Mouse (Mus musculus) kidney, postnatal 0 days (tissue): ENCODE results near the gene Camk1d. TPM values are rescaled to one million over a fixed set of nuclear protein-coding genes. Genes with fewer than 3 reads are reported as not detected.

Source experiments
- ATAC-seq: fragments of 200-750 bp; cut with Nextera tagmentation; replicated peaks from 2 replicates; pipeline ENCODE4 v1.8.0; 2017; ENCODE audit warnings: low read depth, moderate number of reproducible peaks, moderate TSS enrichment, moderate library complexity; ENCODE audit not compliant: low FRiP score
- DNase-seq: peaks from one replicate; pipeline ENCODE4 v3.0.0-alpha.2; 2016; ENCODE audit warnings: low spot score
- H3K27ac ChIP-seq: fragments of 300-500 bp; sonication (generic); 2 replicates; pipeline ENCODE4 v1.5.1; 2014; ENCODE audit warnings: mild to moderate bottlenecking
- H3K27me3 ChIP-seq: fragments of 300-500 bp; sonication (generic); 2 replicates; pipeline ENCODE4 v1.6.1; 2014; ENCODE audit warnings: low read length, mixed read lengths; ENCODE audit not compliant: insufficient read depth
- H3K36me3 ChIP-seq: fragments of 300-500 bp; sonication (generic); 2 replicates; pipeline ENCODE4 v1.6.1; 2014; ENCODE audit warnings: low read length, mixed read lengths; ENCODE audit not compliant: insufficient read depth
- H3K4me1 ChIP-seq: fragments of 300-500 bp; sonication (generic); replicated peaks from 2 replicates; pipeline ENCODE4 v1.6.1; 2014; ENCODE audit warnings: antibody characterized with exemption, low read length, mixed read lengths; ENCODE audit not compliant: insufficient read depth
- H3K4me2 ChIP-seq: fragments of 300-500 bp; sonication (generic); 2 replicates; pipeline ENCODE4 v1.6.1; 2014; ENCODE audit warnings: mild to moderate bottlenecking, low read length, moderate library complexity, mixed read lengths
- H3K4me3 ChIP-seq: fragments of 300-500 bp; sonication (generic); replicated peaks from 2 replicates; pipeline ENCODE4 v1.5.1; 2014; ENCODE audit warnings: low read depth, low read length
- H3K9ac ChIP-seq: fragments of 300-500 bp; sonication (generic); 2 replicates; pipeline ENCODE4 v1.6.1; 2014; ENCODE audit warnings: low read depth, low read length
- H3K9me3 ChIP-seq: fragments of 300-500 bp; sonication (generic); replicated peaks from 2 replicates; pipeline ENCODE4 v1.6.1; 2016; ENCODE audit warnings: low read length, inconsistent platforms, mixed read lengths
- CTCF ChIP-seq: IDR thresholded peaks from 2 replicates; pipeline ENCODE4 v1.5.1; 2016; ENCODE audit warnings: antibody characterized with exemption, low read depth, mild to moderate bottlenecking, moderate library complexity
- WGBS: fragments of 180-500 bp; shearing (Covaris S2); extraction: QIAGEN DNeasy Blood & Tissue Kit; methylation state at CpG from one replicate; pipeline ENCODE4 v1.1.7; 2014; 5-methylcytosine and 5-hydroxymethylcytosine counted together
- polyA plus RNA-seq: library from polyadenylated mRNA; unstranded; fragments of >200 nt; fragmentation: Nextera tagmentation; extraction: Ambion mirVana; gene quantifications from 2 replicates; pipeline ENCODE4 v1.2.1, GENCODE M21; 2015

Camk1d gene
- polyA plus RNA-seq, 1 experiment from 2014 or later = 1.5 TPM

DNA sequence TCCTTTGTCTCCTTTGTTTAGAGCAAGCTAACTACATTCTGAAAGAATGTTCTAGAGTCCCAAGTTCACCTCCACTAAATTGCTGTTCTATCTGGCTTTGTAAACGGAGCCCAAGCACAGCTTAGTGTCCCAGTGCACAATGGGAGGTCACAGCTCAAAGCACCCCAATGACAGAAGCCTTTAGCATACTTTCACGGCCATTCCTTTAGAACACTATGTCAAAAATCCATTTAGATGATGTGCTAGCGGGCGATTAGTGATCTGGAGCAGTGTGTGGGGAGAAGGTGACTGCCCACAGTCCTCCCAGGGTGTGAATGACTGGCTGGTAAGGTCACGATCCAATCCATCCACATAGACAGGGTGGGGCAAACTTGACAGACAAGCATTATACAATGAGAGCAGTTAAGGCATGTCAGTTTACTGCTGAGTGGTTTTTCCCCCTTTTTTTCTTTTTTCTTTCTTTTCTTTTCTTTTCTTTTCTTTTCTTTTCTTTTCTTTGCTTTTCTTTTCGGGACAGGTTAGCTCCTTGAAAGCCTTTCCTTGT lies 341.4 kb downstream of the Camk1d start:
- WGBS = 62% methylated on average over 6 of the region's 6 CpGs
- DNase-seq (no peak), ATAC-seq (peak; percentile 36; the same call in 1 of the 2 replicates)
- no peak overlapping the region for H3K9ac ChIP-seq
- H3K9me3 ChIP-seq = no peaks in the 10 kb centered on the region
- H3K4me2 ChIP-seq = no peak overlapping the region
- H3K27ac ChIP-seq = no peak overlapping the region
- no peak for TF ChIP-seq CTCF
- no peaks in the 10 kb centered on the region for H3K36me3 ChIP-seq
- no peak overlapping the region for H3K4me3 ChIP-seq
- H3K4me1 ChIP-seq = no peaks in the 10 kb centered on the region
- H3K27me3 ChIP-seq = no peaks in the 10 kb centered on the region

- DNase-seq (no peak), ATAC-seq (no peak)
- H3K27ac ChIP-seq = no peak overlapping the region
- no peak for TF ChIP-seq CTCF
- 84% methylated on average over 3 of the region's 3 CpGs for WGBS
- H3K27me3 ChIP-seq = no peaks in the 10 kb centered on the region
- no peak overlapping the region for H3K9ac ChIP-seq
- H3K9me3 ChIP-seq = no peaks in the 10 kb centered on the region
- H3K4me2 ChIP-seq = no peak overlapping the region
- no peak overlapping the region for H3K4me3 ChIP-seq
- no peaks in the 10 kb centered on the region for H3K4me1 ChIP-seq
- H3K36me3 ChIP-seq = no peaks in the 10 kb centered on the region
These were observed 343.0 kb downstream of the Camk1d start for GRCm38 (mm10) chr2:5371316-5371715.

- no peak for DNase-seq
- Histone ChIP-seq H3K4me2 (no peak overlapping the region), H3K36me3 (no peaks in the 10 kb centered on the region), H3K4me1 (no peaks in the 10 kb centered on the region), H3K9ac (no peak overlapping the region), H3K27me3 (no peaks in the 10 kb centered on the region), H3K9me3 (no peaks in the 10 kb centered on the region), H3K4me3 (no peak overlapping the region), H3K27ac (no peak overlapping the region)
- no peak for ATAC-seq
- TF ChIP-seq CTCF = no peak
- 74% methylated on average over 3 of the region's 3 CpGs for WGBS
These were observed 343.7 kb downstream of the Camk1d start for GRCm38 (mm10) chr2:5370591-5370990.

DNA sequence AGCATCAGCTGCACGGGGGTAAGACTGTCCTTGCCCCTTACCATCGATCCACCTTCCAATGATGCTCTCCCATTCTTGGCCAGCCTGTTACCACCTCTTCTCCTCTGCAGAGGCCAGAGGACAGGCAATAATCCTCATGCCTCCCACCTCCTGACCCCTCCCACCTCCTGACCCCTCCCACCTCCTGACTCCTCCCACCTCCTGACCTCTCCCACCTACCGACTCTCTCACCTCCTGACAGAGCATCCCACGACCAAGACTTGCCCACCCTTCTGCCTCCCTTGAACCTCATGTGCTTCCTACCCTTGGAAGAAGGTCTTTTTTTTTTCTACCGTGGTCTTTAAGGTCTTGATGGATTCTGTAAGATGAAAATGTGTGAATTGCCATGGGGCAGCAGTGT lies 350.5 kb downstream of the Camk1d start:
- H3K9me3 ChIP-seq = no peaks in the 10 kb centered on the region
- H3K27me3 ChIP-seq = no peaks in the 10 kb centered on the region
- no peak overlapping the region for H3K9ac ChIP-seq
- ATAC-seq = no peak
- no peak overlapping the region for H3K4me3 ChIP-seq
- no peak for DNase-seq
- H3K36me3 ChIP-seq = no peaks in the 10 kb centered on the region
- no peaks in the 10 kb centered on the region for H3K4me1 ChIP-seq
- H3K4me2 ChIP-seq = no peak overlapping the region
- H3K27ac ChIP-seq = no peak overlapping the region
- TF ChIP-seq CTCF = no peak
- WGBS = 59% methylated on average over 5 of the region's 5 CpGs

DNA sequence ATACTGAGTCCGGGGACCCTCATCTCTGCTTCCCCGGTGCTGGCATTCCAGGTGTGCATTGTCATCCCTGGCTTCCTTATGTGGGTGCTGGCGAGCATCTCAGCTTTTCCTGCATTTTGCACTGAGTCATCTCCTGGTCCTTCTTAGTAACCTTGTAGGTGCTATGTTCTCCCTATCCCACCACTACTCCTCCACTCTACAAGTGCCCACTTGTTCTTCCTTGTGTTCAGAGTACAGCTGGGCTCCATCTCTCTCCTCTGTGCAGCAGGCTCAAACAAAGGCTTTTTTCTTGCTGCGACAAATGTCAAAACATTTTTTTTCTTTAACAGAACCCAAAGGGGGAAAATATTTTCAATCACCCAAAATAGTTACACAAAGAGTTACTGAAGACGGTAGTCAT lies 356.3 kb downstream of the Camk1d start:
- no peak overlapping the region for H3K27ac ChIP-seq
- no peak overlapping the region for H3K9ac ChIP-seq
- 78% methylated on average over 5 of the region's 5 CpGs for WGBS
- H3K4me3 ChIP-seq = no peak overlapping the region
- H3K4me1 ChIP-seq = no peaks in the 10 kb centered on the region
- TF ChIP-seq CTCF = no peak
- H3K4me2 ChIP-seq = no peak overlapping the region
- DNase-seq (no peak), ATAC-seq (no peak)
- no peaks in the 10 kb centered on the region for H3K9me3 ChIP-seq
- H3K27me3 ChIP-seq = no peaks in the 10 kb centered on the region
- H3K36me3 ChIP-seq = no peaks in the 10 kb centered on the region

GRCm38 (mm10) chr2:5357056-5357455 lies 357.3 kb downstream of the Camk1d start:
- Histone ChIP-seq H3K27me3 (no peaks in the 10 kb centered on the region), H3K4me3 (no peak overlapping the region), H3K4me1 (no peaks in the 10 kb centered on the region), H3K36me3 (no peaks in the 10 kb centered on the region), H3K4me2 (no peak overlapping the region), H3K9me3 (no peaks in the 10 kb centered on the region), H3K9ac (no peak overlapping the region), H3K27ac (no peak overlapping the region)
- DNase-seq (no peak), ATAC-seq (no peak)
- WGBS = 61% methylated on average over 4 of the region's 4 CpGs
- no peak for TF ChIP-seq CTCF
